Mouse (Mus musculus) gastrocnemius, postnatal 10 days (tissue): ENCODE measurements at regions not wholly inside any gene's neighbourhood (a gene's known extent, or its start where the extent isn't known, plus 50 kb on each side); places are given as distances from the start of the nearest gene placed in this dataset.
A peak's percentile ranks its signal among the peaks of the same experiment; 100 is the strongest.

Experiments used
- DNase-seq: peaks from one replicate; pipeline ENCODE4 v3.0.0; 2021; ENCODE audit warnings: mixed read lengths

DNA sequence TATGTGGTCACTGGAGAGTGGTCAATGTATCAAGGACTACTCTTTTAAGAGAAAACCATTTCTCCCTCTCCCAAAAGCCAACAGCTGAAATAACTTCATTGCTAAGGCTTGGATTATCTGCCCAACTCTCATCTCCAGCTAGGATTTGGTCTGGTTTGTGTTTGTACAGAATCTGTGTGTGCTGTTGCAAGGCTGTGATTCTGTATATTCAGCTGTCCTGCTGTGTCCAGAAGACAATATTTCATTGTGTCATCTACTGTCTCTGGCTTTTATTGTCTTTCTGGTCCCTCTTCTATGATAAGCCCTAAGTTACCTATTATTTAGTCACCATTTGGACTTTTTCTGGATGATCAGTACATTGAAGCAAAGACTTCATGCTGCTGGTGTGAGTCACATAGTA lies 110.9 kb downstream of the Cenpc1 start:
- DNase-seq = no peak

- DNase-seq = peak; percentile 20
These were observed 128.6 kb downstream of the Cenpc1 start for GRCm38 (mm10) chr5:85936667-85937314.

- no peak for DNase-seq
These were observed 147.1 kb downstream of the Cenpc1 start for GRCm38 (mm10) chr5:85918288-85918687.

- DNase-seq = no peak
These were observed 150.4 kb downstream of the Cenpc1 start for GRCm38 (mm10) chr5:85915000-85915399.

DNA sequence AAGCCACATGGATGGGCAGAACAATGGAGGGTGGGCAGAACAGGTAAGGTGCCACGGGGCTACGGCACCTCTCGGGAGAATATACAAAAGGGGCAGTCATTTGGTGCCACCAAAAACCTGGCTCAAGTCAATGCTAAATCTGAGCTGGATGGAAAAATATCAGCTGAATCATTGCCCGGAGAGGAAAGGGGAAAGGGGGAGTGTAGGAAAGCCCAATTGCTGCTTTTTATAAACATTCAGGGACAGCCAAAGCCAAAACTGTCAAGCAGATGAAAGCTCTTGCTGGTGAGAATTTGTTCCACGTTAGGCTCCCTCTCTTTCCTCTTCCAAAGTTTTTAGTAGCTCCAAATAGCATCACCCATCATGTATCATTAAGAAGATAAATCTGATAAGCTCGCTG lies 168.9 kb downstream of the Cenpc1 start:
- no peak for DNase-seq

- DNase-seq = no peak
These were observed 169.6 kb downstream of the Cenpc1 start for GRCm38 (mm10) chr5:85895814-85896213.

DNA sequence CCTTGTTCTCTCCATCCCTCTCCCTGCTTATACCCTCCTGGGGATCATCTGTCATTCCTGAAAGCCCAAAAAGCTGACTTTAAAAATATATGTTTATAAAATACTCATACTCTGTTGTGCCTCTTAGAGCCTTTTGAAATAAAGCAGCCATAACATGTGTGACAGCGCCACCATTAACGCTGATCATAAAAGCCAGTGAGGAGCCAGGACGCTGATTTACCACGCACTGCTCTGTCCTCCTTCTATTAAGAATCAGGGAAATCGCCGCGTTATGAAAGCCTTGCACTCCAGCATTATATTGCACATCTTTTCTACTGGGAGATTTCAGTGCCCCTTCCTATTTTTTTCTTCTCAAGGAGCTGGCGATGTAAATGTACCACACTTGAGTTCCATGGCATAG lies 195.1 kb downstream of the Cenpc1 start:
- DNase-seq = no peak

- no peak for DNase-seq
These were observed 232.8 kb downstream of the Cenpc1 start for GRCm38 (mm10) chr5:85832556-85832955.

- DNase-seq = no peak
These were observed 269.7 kb downstream of the Cenpc1 start for GRCm38 (mm10) chr5:85795531-85796197.

DNA sequence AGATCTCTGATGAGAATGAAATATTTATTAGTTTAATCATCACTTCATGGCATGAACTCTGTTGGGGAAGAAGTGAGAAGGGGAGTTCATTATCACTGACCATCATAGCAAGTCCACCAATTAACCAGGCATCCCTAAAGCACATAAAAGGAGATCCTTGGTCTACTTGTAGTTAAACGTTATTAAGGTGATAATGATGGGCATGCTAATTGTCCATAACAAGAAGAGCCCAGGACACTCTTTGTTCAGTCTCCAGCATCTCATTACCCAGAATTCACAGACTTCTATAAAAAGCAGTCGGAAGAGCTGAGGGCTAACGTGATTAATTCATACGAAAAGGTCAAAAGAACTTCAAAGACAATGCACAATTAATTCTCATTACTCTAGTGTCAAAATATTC lies 272.2 kb downstream of the Cenpc1 start:
- no peak for DNase-seq

DNA sequence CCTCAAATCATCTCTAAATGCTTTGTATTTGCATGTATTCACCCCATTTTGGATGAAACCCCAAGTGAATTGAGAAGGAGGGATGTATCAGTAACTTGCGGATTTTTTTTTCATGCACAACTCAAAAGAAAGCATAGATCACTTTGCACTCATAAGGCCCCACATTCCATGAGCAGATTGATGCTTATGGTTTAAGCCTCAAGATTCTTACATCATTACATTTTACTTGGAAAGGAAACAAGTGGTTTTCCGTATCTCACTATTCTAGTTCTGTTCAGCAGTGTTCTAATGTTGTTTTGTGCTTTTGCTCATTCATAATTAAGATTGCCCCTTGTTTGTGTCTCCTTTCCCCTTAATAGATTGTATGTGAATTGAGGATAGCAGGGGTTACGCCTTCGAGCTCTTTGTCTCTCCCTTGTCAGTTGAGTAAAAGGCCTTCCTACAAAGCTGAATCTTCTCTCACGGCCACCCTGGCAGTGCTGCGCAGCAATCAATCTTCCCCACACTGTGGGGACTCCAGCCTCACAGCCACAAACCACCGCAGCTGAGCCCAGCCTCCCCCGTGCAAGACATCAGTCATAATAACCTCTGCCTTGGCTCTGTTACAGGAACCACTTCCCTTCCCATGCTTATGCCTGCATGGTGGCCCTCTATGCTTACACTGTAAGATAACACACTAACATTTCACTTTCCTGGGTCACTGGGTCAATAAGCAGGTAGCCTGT lies 284.5 kb downstream of the Cenpc1 start:
- DNase-seq = no peak

- no peak for DNase-seq
These were observed 285.4 kb downstream of the Cenpc1 start for GRCm38 (mm10) chr5:85780017-85780416.

- no peak for DNase-seq
These were observed 286.2 kb downstream of the Cenpc1 start for GRCm38 (mm10) chr5:85779205-85779604.

GRCm38 (mm10) chr5:85772660-85773059 lies 292.7 kb downstream of the Cenpc1 start:
- DNase-seq = no peak

DNA sequence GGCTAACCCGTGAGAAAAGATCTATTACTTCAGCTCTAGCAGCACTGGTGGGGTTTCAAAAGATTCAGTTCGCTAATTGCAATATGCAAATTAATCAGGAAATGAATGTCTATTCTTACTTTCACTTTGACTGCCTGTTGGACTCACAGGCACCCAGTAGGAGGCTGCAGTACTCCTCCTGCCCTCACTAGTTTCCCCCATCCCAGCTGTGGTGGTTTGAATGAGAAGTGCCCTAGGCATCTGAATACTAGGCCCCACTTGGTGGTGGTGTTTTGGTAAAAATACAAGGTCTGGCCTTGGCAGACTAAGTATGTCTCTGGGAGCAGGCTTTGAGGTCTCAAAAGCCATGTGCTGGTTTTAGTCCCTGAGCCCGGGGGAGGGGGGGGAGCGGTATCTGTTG lies 293.3 kb downstream of the Cenpc1 start:
- DNase-seq = no peak

- no peak for DNase-seq
These were observed 298.2 kb downstream of the Cenpc1 start for GRCm38 (mm10) chr5:85767157-85767556.

DNA sequence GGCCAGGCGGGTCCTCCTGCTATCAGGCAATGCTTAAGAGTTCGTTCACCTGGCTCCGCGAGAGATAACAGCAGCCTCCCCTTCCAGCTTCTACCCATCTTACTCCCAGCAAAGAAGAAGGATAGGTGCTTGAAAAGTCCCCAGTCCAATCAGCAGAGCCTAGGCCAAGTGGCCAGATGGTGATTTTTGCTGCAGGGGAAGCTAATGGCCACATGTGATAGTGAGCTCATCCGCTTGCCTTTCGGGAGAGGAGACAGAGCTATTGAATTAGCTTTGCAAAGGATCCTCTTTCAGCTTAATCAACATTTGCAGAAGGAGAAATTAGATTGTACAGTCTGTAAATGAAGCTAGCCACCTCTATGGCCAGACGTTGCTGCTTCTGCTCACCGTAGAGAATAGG lies 308.7 kb downstream of the Cenpc1 start:
- no peak for DNase-seq

DNA sequence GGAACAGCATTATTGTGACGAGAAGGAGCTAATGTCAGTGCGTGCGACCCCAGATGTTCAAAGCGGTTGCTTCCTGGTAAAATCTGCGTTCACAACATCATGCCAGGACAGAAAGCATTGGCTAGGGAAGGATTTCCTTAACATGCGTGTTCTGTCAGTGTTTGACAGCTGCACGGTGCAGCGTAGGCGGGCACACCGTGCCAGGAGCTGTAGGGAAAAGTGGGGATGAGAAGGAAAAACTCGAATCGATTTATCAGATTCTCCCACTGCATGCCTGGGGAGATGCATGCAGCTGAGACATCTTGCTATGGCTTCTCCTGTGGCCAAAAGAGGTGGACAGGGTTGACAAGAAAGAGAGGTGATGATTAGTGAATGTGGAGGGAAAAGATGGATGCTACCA lies 311.2 kb downstream of the Cenpc1 start:
- no peak for DNase-seq

GRCm38 (mm10) chr5:85753109-85753508 lies 312.3 kb downstream of the Cenpc1 start:
- no peak for DNase-seq

DNA sequence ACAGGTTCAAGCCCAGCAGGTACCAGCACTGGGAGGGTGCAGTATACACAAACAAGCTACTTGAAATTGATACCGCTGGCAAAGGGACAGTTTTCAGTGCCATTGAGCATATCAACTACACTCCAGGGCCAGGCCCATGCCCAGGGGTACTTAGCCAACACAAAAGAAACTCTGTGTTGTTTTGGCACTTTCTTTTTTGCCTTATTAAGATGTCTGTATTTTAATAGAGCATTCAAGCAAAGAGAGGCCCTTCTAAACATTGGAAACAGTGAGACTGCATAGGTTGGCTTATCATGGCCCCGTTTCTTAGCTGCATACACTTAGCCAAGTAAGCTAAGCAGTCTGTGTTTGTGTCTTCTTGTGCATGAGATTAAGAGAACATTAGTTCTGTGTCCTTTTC lies 313.7 kb downstream of the Cenpc1 start:
- no peak for DNase-seq

GRCm38 (mm10) chr5:85750893-85751292 lies 314.5 kb downstream of the Cenpc1 start:
- no peak for DNase-seq

DNA sequence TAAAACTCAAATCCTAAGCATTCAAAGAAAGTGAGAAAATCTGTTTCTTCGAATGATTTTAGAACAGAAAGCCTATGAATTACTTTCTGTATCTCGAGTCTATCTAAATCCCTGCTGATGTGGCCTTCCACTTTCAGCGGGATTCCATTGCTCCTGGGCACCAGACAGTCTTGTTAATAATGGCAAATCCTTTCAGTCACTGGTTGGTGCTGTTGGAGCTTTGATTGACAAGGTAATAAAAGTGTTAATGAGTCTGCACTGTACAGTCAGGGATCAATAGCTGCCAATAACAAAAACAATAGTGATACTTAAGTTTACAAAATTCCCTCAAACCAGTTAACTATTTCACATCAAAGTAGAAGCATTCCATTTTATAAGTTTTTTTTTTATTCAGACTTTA lies 335.8 kb downstream of the Cenpc1 start:
- DNase-seq = no peak

DNA sequence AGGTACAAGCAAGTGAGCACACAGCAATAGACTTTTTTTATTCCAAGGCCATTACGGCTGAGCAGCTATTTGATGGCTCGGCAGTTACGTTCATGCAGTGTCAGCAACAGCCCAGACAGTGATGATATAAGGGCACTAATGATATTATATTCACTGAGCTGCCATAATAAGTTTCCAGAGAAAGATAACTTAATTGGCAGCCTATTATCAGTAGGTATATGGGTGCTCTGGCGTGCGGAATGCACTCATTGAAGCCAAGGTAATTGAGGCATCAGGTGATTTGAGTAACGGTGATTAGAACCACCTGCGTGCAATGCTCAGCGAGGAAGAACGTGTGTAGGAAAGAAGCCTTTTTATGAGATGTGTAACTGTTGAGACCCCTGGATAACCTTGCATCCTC lies 358.0 kb downstream of the Cenpc1 start:
- no peak for DNase-seq

DNA sequence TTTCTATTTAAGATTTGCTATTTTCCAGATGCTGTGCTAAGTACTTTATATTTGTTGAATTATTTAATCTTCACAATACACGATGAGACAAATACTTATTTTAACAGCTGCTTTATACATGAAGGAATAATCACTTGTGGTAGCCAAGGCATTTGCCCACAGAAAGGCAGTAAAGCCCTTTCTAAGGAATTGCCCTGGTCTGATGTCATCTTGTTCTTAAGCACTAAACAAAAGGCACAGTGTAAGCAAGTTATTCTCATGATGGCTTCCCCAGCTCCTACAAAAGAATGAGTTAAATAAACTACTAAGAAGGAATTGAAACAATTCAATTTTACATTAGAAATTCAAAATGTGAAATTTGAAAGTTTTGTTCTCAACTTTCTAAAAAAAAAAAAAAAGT lies 358.8 kb downstream of the Cenpc1 start:
- DNase-seq = no peak
